Mouse (Mus musculus) MEL (cell line): Measurements from ENCODE around the gene Mfsd9.

ENCODE experiments used
- CHD1 ChIP-seq: IDR thresholded peaks from 2 replicates; pipeline ENCODE4 v1.6.1; 2012; ENCODE audit warnings: low read depth, mild to moderate bottlenecking, inconsistent platforms, low read length, improper control_type of control experiment
- CTCF ChIP-seq, 3 experiments: IDR thresholded peaks in 2 of 3; conservative IDR thresholded peaks in 1 of 3; 2 replicates each; pipeline ENCODE4 v1.5.1; 2011 to 2012; ENCODE audit warnings: low read length in 3 of 3, low read depth in 2 of 3, mild to moderate bottlenecking in 2 of 3, improper control_type of control experiment in 1 of 3, inconsistent platforms in 1 of 3, mixed read lengths in 1 of 3, moderate library complexity in 1 of 3; ENCODE audit not compliant: control insufficient read depth in 1 of 3, insufficient read depth in 1 of 3, poor library complexity in 1 of 3, severe bottlenecking in 1 of 3
- ETS1 ChIP-seq: IDR thresholded peaks from 2 replicates; pipeline ENCODE4 v1.6.1; 2012; ENCODE audit warnings: low read depth, mild to moderate bottlenecking, inconsistent platforms, low read length, improper control_type of control experiment, moderate library complexity
- GATA1 ChIP-seq: IDR thresholded peaks from 2 replicates; pipeline ENCODE4 v1.6.1; 2011; ENCODE audit warnings: low read depth, low read length, improper control_type of control experiment
- HCFC1 ChIP-seq: IDR thresholded peaks from 2 replicates; pipeline ENCODE4 v1.6.1; 2012; ENCODE audit warnings: low read depth, mild to moderate bottlenecking, inconsistent platforms, low read length, improper control_type of control experiment, moderate library complexity
- KAT2A ChIP-seq: conservative IDR thresholded peaks from 2 replicates; pipeline ENCODE4 v1.6.1; 2012; ENCODE audit warnings: low read depth, low read length, improper control_type of control experiment, inconsistent platforms
- MXI1 ChIP-seq: IDR thresholded peaks from 2 replicates; pipeline ENCODE4 v1.6.1; 2011; ENCODE audit warnings: mild to moderate bottlenecking, low read depth, low read length, improper control_type of control experiment
- POLR2A ChIP-seq, 2 experiments: IDR thresholded peaks; 2 replicates each; pipeline ENCODE4 v1.6.1; 2011 to 2012; ENCODE audit warnings: low read length in 2 of 2, mild to moderate bottlenecking in 2 of 2, control low read depth in 1 of 2, improper control_type of control experiment in 1 of 2, low read depth in 1 of 2, moderate library complexity in 1 of 2; ENCODE audit not compliant: control insufficient read depth in 1 of 2, insufficient read depth in 1 of 2, poor library complexity in 1 of 2
- TAL1 ChIP-seq: IDR thresholded peaks from 2 replicates; pipeline ENCODE4 v1.6.1; 2012; ENCODE audit warnings: mild to moderate bottlenecking, inconsistent platforms, low read length, moderate library complexity, mixed read lengths
- ZMIZ1 ChIP-seq: IDR thresholded peaks from 2 replicates; pipeline ENCODE4 v1.6.1; 2012; ENCODE audit warnings: low read depth, mild to moderate bottlenecking, inconsistent platforms, low read length, improper control_type of control experiment, moderate library complexity

DNA sequence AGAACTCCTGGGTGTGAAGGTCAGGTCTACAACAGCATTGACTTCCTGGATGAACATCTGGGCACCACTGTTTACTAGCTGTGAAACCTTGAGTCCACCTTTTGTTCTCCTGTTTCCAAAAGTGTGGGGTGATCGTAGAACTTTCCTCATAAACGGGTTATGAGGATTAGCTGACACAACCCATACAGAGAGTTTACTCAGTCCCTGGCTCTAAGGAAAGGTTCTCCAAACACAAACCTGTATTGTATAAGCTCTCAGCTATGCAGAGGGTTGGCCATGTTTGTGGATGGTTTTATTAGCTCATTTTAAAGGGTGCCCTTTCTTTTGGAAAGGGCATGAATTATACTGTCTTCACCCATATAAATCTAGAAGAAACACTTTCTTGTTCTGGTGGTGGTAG, 49.7 kb downstream of the Mfsd9 start:
- TF ChIP-seq TAL1 (no peak), CTCF (IDR thresholded peaks at IDR 0.05 in 2 of 3, conservative IDR thresholded peaks at IDR 0.05 in 1 of 3; ENCODE audit: control insufficient read depth in 1 of 3, insufficient read depth in 1 of 3, low read depth in 2 of 3, low read length in 3 of 3, poor library complexity in 1 of 3, severe bottlenecking in 1 of 3) (no peak), KAT2A (no peak), MXI1 (no peak), HCFC1 (no peak), ZMIZ1 (no peak), GATA1 (no peak), ETS1 (no peak), CHD1 (no peak), POLR2A (IDR thresholded peaks at IDR 0.05; ENCODE audit: control insufficient read depth in 1 of 2, insufficient read depth in 1 of 2, low read depth in 1 of 2, low read length in 2 of 2, poor library complexity in 1 of 2) (no peak)
